Mouse (Mus musculus) limb, embryonic 14.5 days (tissue): ENCODE measurements around the gene Arhgef11. TPM values are rescaled to one million over a fixed set of nuclear protein-coding genes. Genes with fewer than 3 reads are reported as not detected.

ENCODE experiments used
- ATAC-seq: fragments of 200-750 bp; cut with Nextera tagmentation; 2 replicates; pipeline ENCODE4 v1.8.0; 2017; ENCODE audit warnings: low read depth, moderate number of reproducible peaks, moderate TSS enrichment; ENCODE audit not compliant: low FRiP score
- DNase-seq: peaks from one replicate; pipeline ENCODE4 v3.0.0-alpha.2; 2015; ENCODE audit warnings: low spot score
- H3K27ac ChIP-seq: fragments of 300-500 bp; sonication (generic); replicated peaks from 2 replicates; pipeline ENCODE4 v1.5.1; 2014; ENCODE audit warnings: low read depth, mild to moderate bottlenecking, low read length, moderate library complexity, mixed read lengths
- H3K27me3 ChIP-seq: fragments of 300-500 bp; sonication (generic); 2 replicates; pipeline ENCODE4 v1.6.1; 2014; ENCODE audit warnings: low read length, mixed read lengths; ENCODE audit not compliant: control insufficient read depth, insufficient read depth
- H3K36me3 ChIP-seq: fragments of 300-500 bp; sonication (generic); 2 replicates; pipeline ENCODE4 v1.6.1; 2014; ENCODE audit warnings: mild to moderate bottlenecking, low read length, moderate library complexity, mixed read lengths; ENCODE audit not compliant: control insufficient read depth, insufficient read depth
- H3K4me1 ChIP-seq: fragments of 300-500 bp; sonication (generic); 2 replicates; pipeline ENCODE4 v1.6.1; 2014; ENCODE audit warnings: antibody characterized with exemption, low read length, mixed read lengths; ENCODE audit not compliant: control insufficient read depth, insufficient read depth
- H3K4me2 ChIP-seq: fragments of 300-500 bp; sonication (generic); replicated peaks from 2 replicates; pipeline ENCODE4 v1.6.1; 2014; ENCODE audit warnings: low read depth, mild to moderate bottlenecking, low read length, moderate library complexity; ENCODE audit not compliant: severe bottlenecking
- H3K4me3 ChIP-seq: fragments of 300-500 bp; sonication (generic); replicated peaks from 2 replicates; pipeline ENCODE4 v1.5.1; 2014; ENCODE audit warnings: low read length
- H3K9ac ChIP-seq: fragments of 300-500 bp; sonication (generic); 2 replicates; pipeline ENCODE4 v1.6.1; 2014; ENCODE audit warnings: mild to moderate bottlenecking, low read depth, low read length, moderate library complexity; ENCODE audit not compliant: severe bottlenecking
- H3K9me3 ChIP-seq: fragments of 300-500 bp; sonication (generic); 2 replicates; pipeline ENCODE4 v1.6.1; 2016; ENCODE audit warnings: low read length; ENCODE audit not compliant: control insufficient read depth
- POLR2A ChIP-seq: fragments of 200-500 bp; IDR thresholded peaks from 2 replicates; pipeline ENCODE4 v1.8.0; 2012; ENCODE audit warnings: inconsistent platforms, mild to moderate bottlenecking, moderate library complexity, borderline replicate concordance; ENCODE audit not compliant: insufficient read depth, insufficient read length; ENCODE audit errors: extremely low read depth
- WGBS: fragments of 180-500 bp; shearing (Covaris S2); extraction: QIAGEN DNeasy Blood & Tissue Kit; methylation state at CpG from one replicate; pipeline ENCODE4 v1.1.7; 2014; 5-methylcytosine and 5-hydroxymethylcytosine counted together
- polyA plus RNA-seq, 2 experiments: library from polyadenylated mRNA; depleted of rRNA in 1 of 2; stranded (reverse) in 1 of 2; unstranded in 1 of 2; fragments of >200 nt; fragmentation: Nextera tagmentation in 1 of 2; extraction: Ambion mirVana in 1 of 2; gene quantifications; 2 replicates each; pipeline versions ENCODE4 v1.2.1 to v1.2.3; 2012 to 2014

Gene Arhgef11
- polyA plus RNA-seq, 2 experiments: 16.1 to 28.2 TPM

- Histone ChIP-seq H3K4me2 (no peak overlapping the region), H3K9me3 (no peaks in the 10 kb centered on the region), H3K4me1 (peaks cover 10% of the 10 kb centered on the region; the same call in 1 of the 2 replicates), H3K27me3 (no peaks in the 10 kb centered on the region), H3K36me3 (no peaks in the 10 kb centered on the region; the same call in 1 of the 2 replicates), H3K9ac (no peak overlapping the region), H3K4me3 (no peak overlapping the region), H3K27ac (no peak overlapping the region)
- 98% methylated on average over 1 of the region's 1 CpGs for WGBS
- DNase-seq: no peak
- TF ChIP-seq POLR2A: no peak
- ATAC-seq: no peak
These were observed 28.8 kb downstream of the Arhgef11 start for GRCm38 (mm10) chr3:87646174-87646573.

- no peak overlapping the region for H3K4me2 ChIP-seq
- no peak for DNase-seq
- no peak for ATAC-seq
- no peak overlapping the region for H3K9ac ChIP-seq
- no peaks in the 10 kb centered on the region for H3K27me3 ChIP-seq
- no peak overlapping the region for H3K27ac ChIP-seq
- H3K4me3 ChIP-seq: no peak overlapping the region
- peaks cover 10% of the 10 kb centered on the region; the same call in 1 of the 2 replicates for H3K4me1 ChIP-seq
- H3K36me3 ChIP-seq: no peaks in the 10 kb centered on the region
- WGBS: 83% methylated on average over 3 of the region's 3 CpGs
- no peak for TF ChIP-seq POLR2A
- H3K9me3 ChIP-seq: no peaks in the 10 kb centered on the region
These were observed 31.7 kb downstream of the Arhgef11 start for GRCm38 (mm10) chr3:87649063-87649462.

- Histone ChIP-seq H3K9me3 (no peaks in the 10 kb centered on the region), H3K27me3 (no peaks in the 10 kb centered on the region), H3K4me2 (no peak overlapping the region), H3K4me1 (no peaks in the 10 kb centered on the region), H3K27ac (no peak overlapping the region), H3K4me3 (no peak overlapping the region), H3K9ac (no peak overlapping the region), H3K36me3 (no peaks in the 10 kb centered on the region)
- ATAC-seq (no peak), DNase-seq (no peak)
- 81% methylated on average over 2 of the region's 2 CpGs for WGBS
- no peak for TF ChIP-seq POLR2A
These were observed 41.0 kb downstream of the Arhgef11 start for GRCm38 (mm10) chr3:87658348-87658747.

- H3K4me1 ChIP-seq: no peaks in the 10 kb centered on the region
- no peaks in the 10 kb centered on the region for H3K36me3 ChIP-seq
- no peak overlapping the region for H3K9ac ChIP-seq
- H3K27me3 ChIP-seq: no peaks in the 10 kb centered on the region
- no peak overlapping the region for H3K4me3 ChIP-seq
- H3K27ac ChIP-seq: no peak overlapping the region
- no peak for TF ChIP-seq POLR2A
- no peaks in the 10 kb centered on the region for H3K9me3 ChIP-seq
- WGBS: 90% methylated on average over 9 of the region's 9 CpGs
- DNase-seq (peak; percentile 12), ATAC-seq (no peak)
- H3K4me2 ChIP-seq: no peak overlapping the region
These were observed 42.5 kb downstream of the Arhgef11 start for GRCm38 (mm10) chr3:87659692-87660429.

GRCm38 (mm10) chr3:87660479-87660878 lies 43.1 kb downstream of the Arhgef11 start:
- ATAC-seq (no peak), DNase-seq (no peak)
- Histone ChIP-seq H3K36me3 (no peaks in the 10 kb centered on the region), H3K9me3 (no peaks in the 10 kb centered on the region), H3K4me3 (no peak overlapping the region), H3K4me1 (no peaks in the 10 kb centered on the region), H3K27me3 (no peaks in the 10 kb centered on the region), H3K4me2 (no peak overlapping the region), H3K27ac (no peak overlapping the region), H3K9ac (no peak overlapping the region)
- TF ChIP-seq POLR2A: no peak
- 76% methylated on average over 4 of the region's 4 CpGs for WGBS
